Mouse (Mus musculus): ENCODE measurements around the gene Runx1. TPM values are rescaled to one million over a fixed set of nuclear protein-coding genes. Genes with fewer than 3 reads are reported as not detected.

Runx1 gene
- polyA plus RNA-seq, 1 experiment from 2014 or later = 5.1 TPM

- no peak for ATAC-seq (ENCODE audit: low FRiP score, low read depth)
- H3K9ac ChIP-seq = no peak overlapping the region
- H3K4me2 ChIP-seq (replicated peaks) = no peak overlapping the region
- 78% methylated on average over 3 of the region's 3 CpGs for WGBS
- peaks cover 4% of the 10 kb centered on the region; the same call in 1 of the 2 replicates for H3K27me3 ChIP-seq
- H3K27ac ChIP-seq = no peak overlapping the region
- no peaks in the 10 kb centered on the region for H3K36me3 ChIP-seq
- H3K9me3 ChIP-seq = no peaks in the 10 kb centered on the region
- H3K4me1 ChIP-seq = peaks cover 11% of the 10 kb centered on the region
- H3K4me3 ChIP-seq = no peak overlapping the region
These were observed 65.9 kb downstream of the Runx1 start for GRCm38 (mm10) chr16:92760091-92760490.

DNA sequence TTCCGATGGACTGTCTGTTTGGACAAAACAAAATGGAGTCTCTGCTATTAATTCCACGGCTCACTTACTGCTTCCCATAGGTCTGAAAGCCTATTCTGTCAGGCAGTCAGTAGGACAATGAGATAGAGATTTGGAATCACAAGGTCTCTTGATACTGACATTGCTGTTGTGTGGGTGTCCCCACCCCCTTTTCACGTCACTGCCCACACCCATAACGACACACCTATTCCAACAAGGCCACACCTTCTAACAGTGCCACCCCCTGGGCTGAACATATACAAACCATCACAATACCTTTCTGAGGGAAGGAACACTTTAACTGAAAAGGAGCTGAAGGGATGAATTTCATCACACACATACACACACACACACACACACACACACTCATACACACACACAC is 68.4 kb downstream of the Runx1 start:
- H3K4me3 ChIP-seq = no peak overlapping the region
- WGBS = 85% methylated on average over 4 of the region's 4 CpGs
- H3K9me3 ChIP-seq = no peaks in the 10 kb centered on the region
- H3K4me2 ChIP-seq (replicated peaks) = no peak overlapping the region
- peaks cover 4% of the 10 kb centered on the region; the same call in 1 of the 2 replicates for H3K27me3 ChIP-seq
- peaks cover 25% of the 10 kb centered on the region for H3K4me1 ChIP-seq
- H3K9ac ChIP-seq = no peak overlapping the region
- ATAC-seq (ENCODE audit: low FRiP score, low read depth) = no peak
- H3K27ac ChIP-seq = no peak overlapping the region
- no peaks in the 10 kb centered on the region for H3K36me3 ChIP-seq

DNA sequence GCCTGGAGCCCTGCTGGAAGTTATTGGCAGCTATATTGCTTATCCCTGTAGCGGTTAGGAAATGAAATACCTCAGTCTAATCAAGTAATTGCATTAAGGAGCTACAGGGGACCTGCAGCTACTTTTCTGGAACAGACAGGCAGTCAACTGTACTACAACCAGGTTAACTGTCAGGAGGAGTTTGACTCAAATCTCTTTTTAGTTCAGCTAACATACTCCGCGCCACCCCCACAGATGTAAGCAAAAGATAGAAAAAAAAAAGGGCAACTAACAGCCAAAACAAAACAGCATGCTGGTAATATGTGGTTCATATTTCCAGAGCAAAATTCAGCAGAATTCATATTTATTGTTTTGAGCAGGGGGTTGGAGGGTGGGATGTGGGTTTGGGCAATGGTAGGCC is 72.0 kb downstream of the Runx1 start:
- WGBS = 76% methylated on average over 3 of the region's 3 CpGs
- H3K36me3 ChIP-seq = no peaks in the 10 kb centered on the region
- no peak overlapping the region for H3K27ac ChIP-seq
- peaks cover 6% of the 10 kb centered on the region for H3K27me3 ChIP-seq
- H3K9me3 ChIP-seq = no peaks in the 10 kb centered on the region
- peaks cover 24% of the 10 kb centered on the region for H3K4me1 ChIP-seq
- no peak for ATAC-seq (ENCODE audit: low FRiP score, low read depth)
- no peak overlapping the region for H3K9ac ChIP-seq
- H3K4me2 ChIP-seq (replicated peaks) = no peak overlapping the region
- no peak overlapping the region for H3K4me3 ChIP-seq

GRCm38 (mm10) chr16:92753139-92753538 is 72.8 kb downstream of the Runx1 start:
- WGBS = 85% methylated on average over 8 of the region's 8 CpGs
- no peak overlapping the region for H3K4me3 ChIP-seq
- H3K27ac ChIP-seq = no peak overlapping the region
- no peak overlapping the region for H3K4me2 ChIP-seq (replicated peaks)
- H3K36me3 ChIP-seq = no peaks in the 10 kb centered on the region
- peaks cover 6% of the 10 kb centered on the region for H3K27me3 ChIP-seq
- peaks cover 24% of the 10 kb centered on the region for H3K4me1 ChIP-seq
- H3K9me3 ChIP-seq = no peaks in the 10 kb centered on the region
- no peak for ATAC-seq (ENCODE audit: low FRiP score, low read depth)
- no peak overlapping the region for H3K9ac ChIP-seq

DNA sequence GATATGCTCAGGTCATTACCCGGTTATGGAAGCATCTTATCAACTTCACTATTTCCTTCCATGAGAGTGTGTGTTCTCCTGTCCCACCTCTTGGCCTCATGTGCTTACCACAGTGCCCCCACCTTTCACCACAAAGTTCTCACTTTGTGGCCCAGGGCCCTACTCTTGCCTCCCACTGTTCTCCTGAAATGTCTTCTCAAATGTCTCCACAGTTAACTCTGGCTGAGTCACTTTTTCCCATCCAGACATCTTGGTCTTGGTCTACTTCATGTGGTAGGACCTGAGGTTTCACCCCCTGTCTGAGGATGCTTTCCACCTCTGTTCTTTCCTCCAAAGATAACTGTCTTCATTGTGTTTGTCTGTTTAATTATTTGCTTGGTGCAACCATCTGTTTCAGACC is 77.7 kb downstream of the Runx1 start:
- Histone ChIP-seq H3K9me3 (no peaks in the 10 kb centered on the region), H3K36me3 (no peaks in the 10 kb centered on the region), H3K4me1 (peaks cover 29% of the 10 kb centered on the region), H3K4me2 (replicated peaks) (no peak overlapping the region), H3K27ac (no peak overlapping the region), H3K9ac (no peak overlapping the region), H3K27me3 (peaks cover 9% of the 10 kb centered on the region; the same call in 1 of the 2 replicates), H3K4me3 (no peak overlapping the region)
- 79% methylated on average over 1 of the region's 1 CpGs for WGBS
- ATAC-seq (ENCODE audit: low FRiP score, low read depth) = no peak

- no peak for ATAC-seq (ENCODE audit: low FRiP score, low read depth)
- no peak overlapping the region for H3K9ac ChIP-seq
- peaks cover 9% of the 10 kb centered on the region for H3K27me3 ChIP-seq
- peaks cover 23% of the 10 kb centered on the region for H3K4me1 ChIP-seq
- no peaks in the 10 kb centered on the region for H3K9me3 ChIP-seq
- no peak overlapping the region for H3K27ac ChIP-seq
- 82% methylated on average over 2 of the region's 2 CpGs for WGBS
- no peaks in the 10 kb centered on the region for H3K36me3 ChIP-seq
- no peak overlapping the region for H3K4me2 ChIP-seq (replicated peaks)
- H3K4me3 ChIP-seq = no peak overlapping the region
These were observed 78.9 kb downstream of the Runx1 start for GRCm38 (mm10) chr16:92747062-92747461.

GRCm38 (mm10) chr16:92745239-92745638 is 80.7 kb downstream of the Runx1 start:
- peaks cover 25% of the 10 kb centered on the region for H3K27me3 ChIP-seq
- no peaks in the 10 kb centered on the region for H3K9me3 ChIP-seq
- no peak overlapping the region for H3K4me3 ChIP-seq
- no peaks in the 10 kb centered on the region for H3K36me3 ChIP-seq
- no peak overlapping the region for H3K9ac ChIP-seq
- WGBS = 59% methylated on average over 3 of the region's 3 CpGs
- H3K4me1 ChIP-seq = peaks cover 28% of the 10 kb centered on the region
- no peak overlapping the region for H3K4me2 ChIP-seq (replicated peaks)
- no peak; the same call in 1 of the 2 replicates for ATAC-seq (ENCODE audit: low FRiP score, low read depth)
- 0 out of 2 replicates have a peak overlapping the region, but pooled peaks have one; percentile 33 for H3K27ac ChIP-seq

- no peaks in the 10 kb centered on the region for H3K9me3 ChIP-seq
- H3K27me3 ChIP-seq = peaks cover 24% of the 10 kb centered on the region
- no peak for ATAC-seq (ENCODE audit: low FRiP score, low read depth)
- H3K27ac ChIP-seq = no peak overlapping the region
- H3K4me3 ChIP-seq = no peak overlapping the region
- no peaks in the 10 kb centered on the region for H3K36me3 ChIP-seq
- H3K4me1 ChIP-seq = peaks cover 34% of the 10 kb centered on the region
- H3K9ac ChIP-seq = no peak overlapping the region
- no peak overlapping the region for H3K4me2 ChIP-seq (replicated peaks)
- WGBS = 49% methylated on average over 12 of the region's 12 CpGs
These were observed 81.7 kb downstream of the Runx1 start for GRCm38 (mm10) chr16:92744172-92744777.

DNA sequence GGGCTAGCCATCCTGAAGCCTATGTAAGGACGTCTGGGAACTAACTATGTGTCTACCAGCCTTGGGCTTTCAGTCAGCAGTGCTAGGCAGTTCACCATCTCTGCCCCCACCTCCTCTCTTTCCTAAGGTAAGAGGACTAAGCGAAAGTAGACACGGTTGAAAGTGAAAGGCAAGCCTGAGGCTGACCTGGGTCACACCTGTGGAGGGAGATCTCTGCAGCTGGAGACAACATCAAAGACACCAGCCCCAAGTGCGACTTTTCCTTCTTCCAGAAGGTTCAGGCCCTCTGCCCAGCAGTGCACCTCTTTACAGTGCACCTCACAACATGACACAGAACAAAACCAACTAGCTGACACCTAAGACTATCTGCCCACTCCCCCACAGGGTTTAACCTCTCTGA is 82.2 kb downstream of the Runx1 start:
- H3K27me3 ChIP-seq = peaks cover 24% of the 10 kb centered on the region
- no peak for ATAC-seq (ENCODE audit: low FRiP score, low read depth)
- H3K27ac ChIP-seq = no peak overlapping the region
- WGBS = 50% methylated on average over 4 of the region's 4 CpGs
- no peaks in the 10 kb centered on the region for H3K36me3 ChIP-seq
- H3K4me2 ChIP-seq (replicated peaks) = no peak overlapping the region
- peaks cover 38% of the 10 kb centered on the region for H3K4me1 ChIP-seq
- H3K9ac ChIP-seq = no peak overlapping the region
- H3K9me3 ChIP-seq = no peaks in the 10 kb centered on the region
- H3K4me3 ChIP-seq = no peak overlapping the region

- peaks cover 49% of the 10 kb centered on the region for H3K4me1 ChIP-seq
- no peak overlapping the region for H3K4me2 ChIP-seq (replicated peaks)
- H3K27ac ChIP-seq = no peak overlapping the region
- H3K9me3 ChIP-seq = no peaks in the 10 kb centered on the region
- H3K27me3 ChIP-seq = peaks cover 27% of the 10 kb centered on the region
- H3K36me3 ChIP-seq = no peaks in the 10 kb centered on the region
- H3K4me3 ChIP-seq = no peak overlapping the region
- no peak overlapping the region for H3K9ac ChIP-seq
- no peak for ATAC-seq (ENCODE audit: low FRiP score, low read depth)
- WGBS = 87% methylated on average over 8 of the region's 8 CpGs
These were observed 84.6 kb downstream of the Runx1 start for GRCm38 (mm10) chr16:92741342-92741741.

- no peak overlapping the region for H3K4me3 ChIP-seq
- H3K27ac ChIP-seq = no peak overlapping the region
- no peak overlapping the region for H3K9ac ChIP-seq
- H3K4me1 ChIP-seq = peaks cover 45% of the 10 kb centered on the region
- no peaks in the 10 kb centered on the region for H3K9me3 ChIP-seq
- no peak overlapping the region for H3K4me2 ChIP-seq (replicated peaks)
- H3K36me3 ChIP-seq = no peaks in the 10 kb centered on the region
- peaks cover 34% of the 10 kb centered on the region for H3K27me3 ChIP-seq
- no peak for ATAC-seq (ENCODE audit: low FRiP score, low read depth)
- WGBS = 71% methylated on average over 9 of the region's 9 CpGs
These were observed 85.4 kb downstream of the Runx1 start for GRCm38 (mm10) chr16:92740541-92740940.

GRCm38 (mm10) chr16:92739997-92740396 is 86.0 kb downstream of the Runx1 start:
- ATAC-seq (ENCODE audit: low FRiP score, low read depth) = no peak
- H3K4me1 ChIP-seq = peaks cover 39% of the 10 kb centered on the region
- peaks cover 36% of the 10 kb centered on the region for H3K27me3 ChIP-seq
- H3K4me3 ChIP-seq = no peak overlapping the region
- no peak overlapping the region for H3K27ac ChIP-seq
- no peaks in the 10 kb centered on the region for H3K36me3 ChIP-seq
- WGBS = 49% methylated on average over 12 of the region's 12 CpGs
- H3K9me3 ChIP-seq = no peaks in the 10 kb centered on the region
- H3K9ac ChIP-seq = no peak overlapping the region
- no peak overlapping the region for H3K4me2 ChIP-seq (replicated peaks)

Measured in limb, embryonic 13.5 days (tissue).